Mouse (Mus musculus) B cell, adult (primary cell): ENCODE data around the gene Cyp3a57. TPM values are rescaled to one million over a fixed set of nuclear protein-coding genes. Genes with fewer than 3 reads are reported as not detected.

Experiments
- total RNA-seq: library from RNA; stranded (reverse); gene quantifications from 4 replicates; pipeline ENCODE4 v1.2.4, GENCODE M21; 2023; ENCODE audit not compliant: inconsistent age

Cyp3a57 gene
- 0.26 TPM in 1 of 4 replicates, not detected in the others for total RNA-seq

GRCm38 (mm10) chr5:145344941-145345340 is at the start of gene Cyp3a57:
Cyp3a57 (plus strand) TSS chr5:145345279.

Other genes starting within 250 kb of the Cyp3a57 start
- 475 to 504 TPM (median 483 TPM) in 4 replicates for gene Arpc1b, start 231.1 kb upstream of the Cyp3a57 start, total RNA-seq
- 43.2 to 51.2 TPM (median 45.2 TPM) in 4 replicates for gene Pdap1, start 205.0 kb upstream of the Cyp3a57 start, total RNA-seq
- 197 to 219 TPM (median 209 TPM) in 4 replicates for gene Bud31, start 204.9 kb upstream of the Cyp3a57 start, total RNA-seq
- 22.1 to 24.1 TPM (median 23.3 TPM) in 4 replicates for gene Ptcd1, start 178.2 kb upstream of the Cyp3a57 start, total RNA-seq
- gene Cpsf4, start 178.1 kb upstream of the Cyp3a57 start, total RNA-seq, result 38.9 to 41.3 TPM (median 40.4 TPM) in 4 replicates
- 141 to 154 TPM (median 151 TPM) in 4 replicates for gene Atp5j2, start 153.2 kb upstream of the Cyp3a57 start, total RNA-seq
- 32.7 to 34.6 TPM (median 33.6 TPM) in 4 replicates for gene Zkscan14, start 143.4 kb upstream of the Cyp3a57 start, total RNA-seq
- 8.4 to 10.2 TPM (median 9.2 TPM) in 4 replicates for gene Zkscan5, start 140.7 kb upstream of the Cyp3a57 start, total RNA-seq
- 73.9 to 88.1 TPM (median 79.3 TPM) in 4 replicates for gene Zfp655, start 113.6 kb upstream of the Cyp3a57 start, total RNA-seq
- gene Zscan25, start 64.8 kb upstream of the Cyp3a57 start, total RNA-seq, result 30.6 to 40.5 TPM (median 34.8 TPM) in 4 replicates
- not detected in 4 replicates for gene Cyp3a16, start 124.4 kb downstream of the Cyp3a57 start, total RNA-seq
- not detected in 4 replicates for gene Cyp3a41b, start 239.5 kb downstream of the Cyp3a57 start, total RNA-seq